ENCODE assay signal across 17 mouse cellular contexts in genomic region chr6:83727178-83727577, GRCm38 (mm10). TPM values are rescaled to one million over a fixed set of nuclear protein-coding genes. Genes with fewer than 3 reads are reported as not detected.
A peak's percentile ranks its signal among the peaks of the same experiment; 100 is the strongest.
DNase-seq lines count a peak whose midpoint lies in the region; ATAC-seq and TF ChIP-seq lines count a peak whose summit lies in the region.
"Had no signal": no experiment of that assay in that cellular context is flagged by ENCODE, and none has a peak within 500 bp of the region (broad histone marks: within the 10 kb centered on the region; RNA-seq: fewer than 3 reads in every experiment).

No protein-coding gene starts in this region.

- no peaks in the 10 kb centered on the region for H3K4me1 ChIP-seq in liver, adult 2 months (ENCODE audit: control insufficient read depth, insufficient read depth, low read length)
- H3K4me1 ChIP-seq: limb, embryonic 12.5 days had no signal

- H3K4me3 ChIP-seq in liver, adult 2 months (ENCODE audit: insufficient read depth, low read depth, low read length): no peak overlapping the region
- H3K4me3 ChIP-seq: embryonic facial prominence, embryonic 15.5 days; limb, embryonic 12.5 days; myocyte had no signal

- peaks cover 3% of the 10 kb centered on the region; the same call in 1 of the 2 replicates for H3K27me3 ChIP-seq in liver, adult 2 months (ENCODE audit: control insufficient read depth, insufficient read depth, low read length)

- TF ChIP-seq POLR2A in liver, adult 2 months (IDR thresholded peaks at IDR 0.05; ENCODE audit: extremely low read depth, insufficient read depth, low read length): no peak

- peak; percentile 39 for DNase-seq in CD4-positive, CD25-positive, alpha-beta regulatory T cell, adult 2 months (ENCODE audit: low read depth, low spot score)
- DNase-seq in liver, adult 2 months (ENCODE audit: extremely low read depth, low read depth, low spot score): peak; percentile 18
- no peak for DNase-seq in liver
- peak; percentile 37 for DNase-seq in MEL-GATA-1-ER (ENCODE audit: extremely low read depth, low read depth)
- peak; percentile 66 for DNase-seq in induced T-regulatory cell, adult 2 months (ENCODE audit: low read depth)
- no peak for DNase-seq in adrenal gland, adult 18-20 months (ENCODE audit: low spot score in 2 of 2)
- DNase-seq in adrenal gland, adult 8-10 months: no peak
- DNase-seq: cerebellum, postnatal 36 days; heart, adult 11 months; kidney, adult 8-10 months; layer of hippocampus, adult 9-11 months had no signal

- H3K27ac ChIP-seq in liver, adult 2 months (replicated peaks; ENCODE audit: insufficient read depth, low read depth, low read length): no peak overlapping the region
- H3K27ac ChIP-seq: embryonic facial prominence, embryonic 15.5 days; limb, embryonic 12.5 days; macrophage had no signal

- no peaks in the 10 kb centered on the region for H3K36me3 ChIP-seq in liver, adult 2 months (ENCODE audit: control insufficient read depth, insufficient read depth, low read length)
- H3K36me3 ChIP-seq: embryonic facial prominence, embryonic 15.5 days; limb, embryonic 12.5 days had no signal

- no peak overlapping the region for H3K9ac ChIP-seq in liver, adult 2 months (ENCODE audit: low read depth, low read length)
- H3K9ac ChIP-seq: embryonic facial prominence, embryonic 15.5 days; limb, embryonic 12.5 days had no signal

- 49% methylated on average over 4 of the region's 4 CpGs for WGBS in liver, adult 2 months

- no peak for TF ChIP-seq CTCF in liver, adult 2 months (IDR thresholded peaks at IDR 0.05; ENCODE audit: low read depth, low read length)

- no peaks in the 10 kb centered on the region for H3K79me2 ChIP-seq in liver, adult 2 months (ENCODE audit: control insufficient read depth, insufficient read depth, low read length)

- ATAC-seq in CD4-positive, CD25-positive, alpha-beta regulatory T cell, adult 4 months: no peak

RNA-seq across cellular contexts. Expression of gene Atp6v1b1, which starts 15.6 kb away (rescaled TPM):
- not detected for polyA plus RNA-seq in CD4-positive, CD25-positive, alpha-beta regulatory T cell, adult 4 months (2017; shearing (Covaris generic))
- not detected in 2 replicates for total RNA-seq in liver, adult 2 months (2014; rRNA removed)
- not detected in 2 replicates for polyA plus RNA-seq in liver, adult 2 months (2012; rRNA removed)
- total RNA-seq in adrenal gland, adult 18-20 months (2021): not detected
- not detected for total RNA-seq in adrenal gland, adult 8-10 months (2022)
- total RNA-seq: heart, postnatal 25 days had no signal
- polyA plus RNA-seq: limb, embryonic 12.5 days; macrophage; myocyte had no signal

RNA-seq across cellular contexts. Expression of gene Vax2, which starts 16.1 kb away (rescaled TPM):
- under 1 TPM in 1 of 2 experiments, not detected in 1; 0.43 TPM for polyA plus RNA-seq in CD4-positive, CD25-positive, alpha-beta regulatory T cell, adult 4 months (2017; shearing (Covaris generic))
- not detected in 2 replicates for total RNA-seq in liver, adult 2 months (2014; rRNA removed)
- polyA plus RNA-seq in liver, adult 2 months (2012; rRNA removed): not detected in 2 replicates
- not detected for total RNA-seq in adrenal gland, adult 18-20 months (2021)
- not detected for total RNA-seq in adrenal gland, adult 8-10 months (2022)
- total RNA-seq: heart, postnatal 25 days had no signal
- polyA plus RNA-seq: macrophage had no signal

RNA-seq across cellular contexts. Expression of gene Ankrd53, which starts 35.3 kb away (rescaled TPM):
- not detected for polyA plus RNA-seq in CD4-positive, CD25-positive, alpha-beta regulatory T cell, adult 4 months (2017; shearing (Covaris generic))
- not detected in 2 replicates for total RNA-seq in liver, adult 2 months (2014; rRNA removed)
- polyA plus RNA-seq in liver, adult 2 months (2012; rRNA removed): not detected in 2 replicates
- total RNA-seq in adrenal gland, adult 18-20 months (2021): under 1 TPM in 1 of 2 experiments, not detected in 1; 0.16 TPM
- total RNA-seq in adrenal gland, adult 8-10 months (2022): under 1 TPM in 2 of 4 experiments, not detected in 2; 0.37 to 0.38 TPM
- total RNA-seq: heart, postnatal 25 days had no signal
- polyA plus RNA-seq: embryonic facial prominence, embryonic 15.5 days; macrophage had no signal

RNA-seq across cellular contexts. Expression of gene Tex261, which starts 48.4 kb away (rescaled TPM):
- polyA plus RNA-seq in CD4-positive, CD25-positive, alpha-beta regulatory T cell, adult 4 months (2017; shearing (Covaris generic)): 10 to 100 TPM; 78.1 to 88.1 TPM
- total RNA-seq in liver, adult 2 months (2014; rRNA removed): 30.0 and 37.7 TPM in 2 replicates
- 98.1 and 114 TPM in 2 replicates for polyA plus RNA-seq in liver, adult 2 months (2012; rRNA removed)
- total RNA-seq in adrenal gland, adult 18-20 months (2021): 100 to 1,000 TPM; 171 to 183 TPM
- total RNA-seq in adrenal gland, adult 8-10 months (2022): 100 to 1,000 TPM; 121 to 139 (median 124) TPM

RNA-seq across cellular contexts. Expression of gene Cd207, which starts 49.5 kb away (rescaled TPM):
- polyA plus RNA-seq in CD4-positive, CD25-positive, alpha-beta regulatory T cell, adult 4 months (2017; shearing (Covaris generic)): not detected
- 3.4 and 3.7 TPM in 2 replicates for total RNA-seq in liver, adult 2 months (2014; rRNA removed)
- 0.93 and 1.1 TPM in 2 replicates for polyA plus RNA-seq in liver, adult 2 months (2012; rRNA removed)
- total RNA-seq in adrenal gland, adult 18-20 months (2021): under 1 TPM; 0.27 to 0.32 TPM
- under 1 TPM in 2 of 4 experiments, not detected in 2; 0.20 to 0.22 TPM for total RNA-seq in adrenal gland, adult 8-10 months (2022)
- polyA plus RNA-seq: embryonic facial prominence, embryonic 15.5 days; limb, embryonic 12.5 days; macrophage; myocyte had no signal

Comparison
In these comparisons a context has a peak if more than half of its experiments do, and no peak if none do; other contexts are left out.
1. DNase-seq: peak in CD4-positive, CD25-positive, alpha-beta regulatory T cell, adult 2 months (single experiment), liver, adult 2 months (single experiment), MEL-GATA-1-ER (single experiment) and induced T-regulatory cell, adult 2 months (single experiment); none in liver (single experiment), adrenal gland, adult 18-20 months (0 of 2) and adrenal gland, adult 8-10 months (single experiment).